Mouse (Mus musculus) colon, adult 2 months (tissue): Measurements from ENCODE around the gene Dock1. TPM values are rescaled to one million over a fixed set of nuclear protein-coding genes. Genes with fewer than 3 reads are reported as not detected.

ENCODE experiments used
- polyA plus RNA-seq: library from polyadenylated mRNA; depleted of rRNA; stranded (reverse); fragments of >200 nt; gene quantifications from 2 replicates; pipeline ENCODE4 v1.2.3, GENCODE M21; 2012; rRNA removed

Gene Dock1
- 8.4 and 9.7 TPM in 2 replicates for polyA plus RNA-seq

GRCm38 (mm10) chr7:134670312-134671002 lies at the start of gene Dock1:
Gene Dock1 (plus strand): TSS chr7:134670654.

GRCm38 (mm10) chr7:134937927-134938609 lies 267.6 kb downstream of the Dock1 start, which contains the start of gene Fam196a:
Gene Fam196a (minus strand): TSS chr7:134938430.

